Mouse (Mus musculus) neutrophil, adult 65 days (primary cell): ENCODE data around the gene Nhlrc3. TPM values are rescaled to one million over a fixed set of nuclear protein-coding genes. Genes with fewer than 3 reads are reported as not detected.

ENCODE experiments used
- total RNA-seq: library from RNA; stranded (reverse); gene quantifications from 2 replicates; pipeline ENCODE4 v1.2.4, GENCODE M21; 2023

The Nhlrc3 gene
- total RNA-seq, result 13.4 and 14.7 TPM in 2 replicates

GRCm38 (mm10) chr3:53463046-53463764 lies at the start of gene Nhlrc3, which contains the start of gene Proser1:
Gene Nhlrc3, minus strand, starts transcription at chr3:53463332.
Gene Proser1, plus strand, starts transcription at chr3:53463666.

GRCm38 (mm10) chr3:53488353-53488752 lies 25.2 kb upstream of the Nhlrc3 start, which contains the start of gene Stoml3:
Gene Stoml3, plus strand, starts transcription at chr3:53488653.

Other genes starting within 250 kb of the Nhlrc3 start
- gene Proser1, start 334 bp upstream of the Nhlrc3 start, total RNA-seq, result 27.5 and 39.6 TPM in 2 replicates
- gene Stoml3, start 25.3 kb upstream of the Nhlrc3 start, total RNA-seq, result not detected in 2 replicates
- not detected in 2 replicates for gene Frem2, start 194.0 kb upstream of the Nhlrc3 start, total RNA-seq